Mouse (Mus musculus): ENCODE measurements around the gene Enc1. TPM values are rescaled to one million over a fixed set of nuclear protein-coding genes. Genes with fewer than 3 reads are reported as not detected.

Gene Enc1
- polyA plus RNA-seq, 1 experiment from 2014 or later: 103 TPM

- H3K36me3 ChIP-seq (ENCODE audit: control insufficient read depth, insufficient read depth, low read length): no peaks in the 10 kb centered on the region
- H3K27me3 ChIP-seq (ENCODE audit: control insufficient read depth, insufficient read depth, low read depth, low read length): no peaks in the 10 kb centered on the region
- 91% methylated on average over 3 of the region's 3 CpGs for WGBS
- no peaks in the 10 kb centered on the region for H3K9me3 ChIP-seq (replicated peaks; ENCODE audit: control insufficient read depth, low read length, poor library complexity, severe bottlenecking)
- no peak overlapping the region for H3K4me3 ChIP-seq (ENCODE audit: low read depth, low read length)
- no peak overlapping the region for H3K9ac ChIP-seq (ENCODE audit: low read depth, low read length)
- H3K27ac ChIP-seq (ENCODE audit: low read length): no peak overlapping the region
- H3K4me2 ChIP-seq (ENCODE audit: low read length): no peak overlapping the region
- H3K4me1 ChIP-seq (ENCODE audit: control insufficient read depth, insufficient read depth, low read length): peaks cover 18% of the 10 kb centered on the region
- ATAC-seq: no peak
Observed at GRCm38 (mm10) chr13:97287046-97287445, 46.1 kb downstream of the Enc1 start.

DNA sequence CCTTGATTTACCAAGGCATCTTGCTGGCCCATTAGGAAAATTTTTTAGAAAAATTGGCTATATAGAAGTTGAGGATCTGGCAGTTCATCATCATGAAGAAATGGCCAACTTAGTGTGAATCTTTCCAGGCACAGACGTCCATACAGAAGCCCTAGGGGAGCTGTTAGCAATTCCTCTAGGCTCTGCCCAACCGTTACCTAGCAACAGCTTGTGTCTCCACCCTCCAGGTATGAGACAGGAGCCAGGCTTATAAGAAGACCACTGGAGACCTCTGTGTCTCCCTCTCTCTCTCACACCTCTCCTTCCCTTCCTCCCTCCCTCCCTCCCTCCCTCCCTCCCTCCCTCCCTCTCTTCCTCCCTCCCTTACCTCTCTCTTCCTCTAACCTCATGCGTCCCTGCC is 49.8 kb downstream of the Enc1 start:
- no peak overlapping the region for H3K4me3 ChIP-seq (ENCODE audit: low read depth, low read length)
- peaks cover 14% of the 10 kb centered on the region for H3K4me1 ChIP-seq (ENCODE audit: control insufficient read depth, insufficient read depth, low read length)
- H3K9me3 ChIP-seq (replicated peaks; ENCODE audit: control insufficient read depth, low read length, poor library complexity, severe bottlenecking): no peaks in the 10 kb centered on the region
- H3K27ac ChIP-seq (ENCODE audit: low read length): no peak overlapping the region
- ATAC-seq: no peak; the same call in 1 of the 2 replicates
- no peaks in the 10 kb centered on the region for H3K27me3 ChIP-seq (ENCODE audit: control insufficient read depth, insufficient read depth, low read depth, low read length)
- WGBS: 21% methylated on average over 3 of the region's 3 CpGs
- H3K4me2 ChIP-seq (ENCODE audit: low read length): no peak overlapping the region
- H3K36me3 ChIP-seq (ENCODE audit: control insufficient read depth, insufficient read depth, low read length): no peaks in the 10 kb centered on the region
- no peak overlapping the region for H3K9ac ChIP-seq (ENCODE audit: low read depth, low read length)

- Histone ChIP-seq H3K27me3 (ENCODE audit: control insufficient read depth, insufficient read depth, low read depth, low read length) (no peaks in the 10 kb centered on the region), H3K4me2 (ENCODE audit: low read length) (no peak overlapping the region), H3K27ac (ENCODE audit: low read length) (no peak overlapping the region), H3K4me3 (ENCODE audit: low read depth, low read length) (no peak overlapping the region), H3K4me1 (ENCODE audit: control insufficient read depth, insufficient read depth, low read length) (peaks cover 14% of the 10 kb centered on the region), H3K9ac (ENCODE audit: low read depth, low read length) (no peak overlapping the region), H3K9me3 (replicated peaks; ENCODE audit: control insufficient read depth, low read length, poor library complexity, severe bottlenecking) (no peaks in the 10 kb centered on the region), H3K36me3 (ENCODE audit: control insufficient read depth, insufficient read depth, low read length) (no peaks in the 10 kb centered on the region)
- WGBS: 82% methylated on average over 16 of the region's 17 CpGs
- ATAC-seq: peak; percentile 44; the same call in 1 of the 2 replicates
Observed at GRCm38 (mm10) chr13:97291354-97291753, 50.4 kb downstream of the Enc1 start.

GRCm38 (mm10) chr13:97292026-97292425 is 51.1 kb downstream of the Enc1 start:
- Histone ChIP-seq H3K4me2 (ENCODE audit: low read length) (no peak overlapping the region; the same call in 1 of the 2 replicates), H3K27me3 (ENCODE audit: control insufficient read depth, insufficient read depth, low read depth, low read length) (no peaks in the 10 kb centered on the region), H3K4me3 (ENCODE audit: low read depth, low read length) (no peak overlapping the region), H3K9me3 (replicated peaks; ENCODE audit: control insufficient read depth, low read length, poor library complexity, severe bottlenecking) (no peaks in the 10 kb centered on the region), H3K9ac (ENCODE audit: low read depth, low read length) (no peak overlapping the region), H3K27ac (ENCODE audit: low read length) (no peak overlapping the region), H3K36me3 (ENCODE audit: control insufficient read depth, insufficient read depth, low read length) (no peaks in the 10 kb centered on the region), H3K4me1 (ENCODE audit: control insufficient read depth, insufficient read depth, low read length) (peaks cover 14% of the 10 kb centered on the region)
- ATAC-seq: no peak
- WGBS: 35% methylated on average over 8 of the region's 8 CpGs

GRCm38 (mm10) chr13:97292451-97293245 is 51.7 kb downstream of the Enc1 start:
- H3K4me1 ChIP-seq (ENCODE audit: control insufficient read depth, insufficient read depth, low read length): peaks cover 14% of the 10 kb centered on the region
- H3K4me2 ChIP-seq (ENCODE audit: low read length): peak overlapping the region; percentile 40
- 6% methylated on average over 12 of the region's 12 CpGs for WGBS
- H3K9ac ChIP-seq (ENCODE audit: low read depth, low read length): peak overlapping the region; percentile 36; the same call in 1 of the 2 replicates
- no peaks in the 10 kb centered on the region for H3K27me3 ChIP-seq (ENCODE audit: control insufficient read depth, insufficient read depth, low read depth, low read length)
- ATAC-seq: peak; percentile 21; the same call in 1 of the 2 replicates
- H3K9me3 ChIP-seq (replicated peaks; ENCODE audit: control insufficient read depth, low read length, poor library complexity, severe bottlenecking): no peaks in the 10 kb centered on the region
- no peak overlapping the region for H3K27ac ChIP-seq (ENCODE audit: low read length)
- no peaks in the 10 kb centered on the region for H3K36me3 ChIP-seq (ENCODE audit: control insufficient read depth, insufficient read depth, low read length)
- no peak overlapping the region for H3K4me3 ChIP-seq (ENCODE audit: low read depth, low read length)

DNA sequence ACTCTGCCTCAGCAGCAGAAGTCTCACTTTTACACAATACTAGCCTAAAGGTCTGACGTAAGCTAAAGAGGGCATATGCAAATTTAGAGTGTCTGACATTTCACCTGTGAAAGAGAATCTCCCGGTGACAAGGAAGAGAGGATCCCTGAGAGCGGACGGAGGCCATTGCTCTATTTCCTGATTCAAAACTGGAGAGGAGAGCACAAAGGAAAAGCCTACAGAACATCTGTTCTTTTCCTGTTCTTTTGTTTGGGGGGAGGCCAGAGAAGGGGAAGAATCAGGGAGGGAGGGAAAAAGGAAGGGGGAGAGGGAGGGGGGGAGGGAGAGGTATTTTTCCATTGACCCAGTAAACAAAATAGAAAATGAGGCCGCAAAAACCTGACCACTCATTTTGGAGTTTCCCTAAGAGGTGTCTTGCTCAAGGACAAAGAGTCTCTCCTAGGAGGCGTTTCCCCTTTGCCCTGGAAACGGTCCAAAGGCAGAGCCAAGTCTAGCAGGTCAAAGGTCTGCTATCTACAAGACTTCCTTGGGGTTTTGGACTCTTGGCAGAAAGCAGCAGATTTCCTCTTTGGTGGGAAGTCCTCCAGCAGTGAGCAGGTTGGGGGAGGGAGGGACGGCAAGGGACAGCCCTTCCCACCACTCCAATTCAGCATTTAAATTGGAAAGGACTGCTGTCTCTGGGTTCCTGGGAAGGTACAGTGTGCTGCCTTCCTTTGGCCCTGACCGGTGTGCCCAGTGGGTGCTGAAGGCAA is 54.4 kb downstream of the Enc1 start:
- Histone ChIP-seq H3K9me3 (replicated peaks; ENCODE audit: control insufficient read depth, low read length, poor library complexity, severe bottlenecking) (no peaks in the 10 kb centered on the region), H3K4me3 (ENCODE audit: low read depth, low read length) (no peak overlapping the region), H3K27me3 (ENCODE audit: control insufficient read depth, insufficient read depth, low read depth, low read length) (no peaks in the 10 kb centered on the region), H3K36me3 (ENCODE audit: control insufficient read depth, insufficient read depth, low read length) (no peaks in the 10 kb centered on the region), H3K4me1 (ENCODE audit: control insufficient read depth, insufficient read depth, low read length) (peaks cover 14% of the 10 kb centered on the region), H3K27ac (ENCODE audit: low read length) (no peak overlapping the region), H3K4me2 (ENCODE audit: low read length) (no peak overlapping the region), H3K9ac (ENCODE audit: low read depth, low read length) (no peak overlapping the region)
- 48% methylated on average over 9 of the region's 9 CpGs for WGBS
- no peak for ATAC-seq

GRCm38 (mm10) chr13:97295853-97296219 is 54.9 kb downstream of the Enc1 start:
- H3K9me3 ChIP-seq (replicated peaks; ENCODE audit: control insufficient read depth, low read length, poor library complexity, severe bottlenecking): no peaks in the 10 kb centered on the region
- no peak overlapping the region for H3K4me2 ChIP-seq (ENCODE audit: low read length)
- ATAC-seq: no peak
- no peak overlapping the region for H3K27ac ChIP-seq (ENCODE audit: low read length)
- H3K27me3 ChIP-seq (ENCODE audit: control insufficient read depth, insufficient read depth, low read depth, low read length): no peaks in the 10 kb centered on the region
- H3K4me3 ChIP-seq (ENCODE audit: low read depth, low read length): no peak overlapping the region
- no peaks in the 10 kb centered on the region for H3K36me3 ChIP-seq (ENCODE audit: control insufficient read depth, insufficient read depth, low read length)
- H3K9ac ChIP-seq (ENCODE audit: low read depth, low read length): no peak overlapping the region
- WGBS: 84% methylated on average over 11 of the region's 11 CpGs
- H3K4me1 ChIP-seq (ENCODE audit: control insufficient read depth, insufficient read depth, low read length): peaks cover 13% of the 10 kb centered on the region

DNA sequence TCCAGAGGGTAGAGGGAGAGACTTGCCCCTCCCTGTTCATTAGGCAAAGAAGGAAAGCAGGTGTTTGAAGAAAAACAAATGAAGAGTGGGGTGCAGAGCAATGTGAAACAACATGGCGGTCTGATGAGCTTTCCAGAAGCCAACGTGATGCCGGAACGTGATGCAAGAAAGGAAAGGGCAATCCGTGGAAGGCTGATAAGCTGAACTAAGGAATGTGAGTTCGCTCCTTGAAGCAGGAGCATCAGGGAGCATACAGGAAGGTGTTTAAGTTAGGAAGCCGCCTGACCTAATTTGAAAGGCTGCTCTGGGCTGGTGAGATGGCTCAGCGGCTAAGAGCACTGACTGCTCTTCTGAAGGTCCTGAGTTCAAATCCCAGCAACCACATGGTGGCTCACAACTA is 55.4 kb downstream of the Enc1 start:
- H3K27me3 ChIP-seq (ENCODE audit: control insufficient read depth, insufficient read depth, low read depth, low read length): no peaks in the 10 kb centered on the region
- H3K9me3 ChIP-seq (replicated peaks; ENCODE audit: control insufficient read depth, low read length, poor library complexity, severe bottlenecking): no peaks in the 10 kb centered on the region
- H3K9ac ChIP-seq (ENCODE audit: low read depth, low read length): no peak overlapping the region
- peaks cover 8% of the 10 kb centered on the region for H3K4me1 ChIP-seq (ENCODE audit: control insufficient read depth, insufficient read depth, low read length)
- no peak for ATAC-seq
- no peak overlapping the region for H3K4me2 ChIP-seq (ENCODE audit: low read length)
- H3K4me3 ChIP-seq (ENCODE audit: low read depth, low read length): no peak overlapping the region
- no peaks in the 10 kb centered on the region for H3K36me3 ChIP-seq (ENCODE audit: control insufficient read depth, insufficient read depth, low read length)
- no peak overlapping the region for H3K27ac ChIP-seq (ENCODE audit: low read length)
- 90% methylated on average over 8 of the region's 8 CpGs for WGBS

DNA sequence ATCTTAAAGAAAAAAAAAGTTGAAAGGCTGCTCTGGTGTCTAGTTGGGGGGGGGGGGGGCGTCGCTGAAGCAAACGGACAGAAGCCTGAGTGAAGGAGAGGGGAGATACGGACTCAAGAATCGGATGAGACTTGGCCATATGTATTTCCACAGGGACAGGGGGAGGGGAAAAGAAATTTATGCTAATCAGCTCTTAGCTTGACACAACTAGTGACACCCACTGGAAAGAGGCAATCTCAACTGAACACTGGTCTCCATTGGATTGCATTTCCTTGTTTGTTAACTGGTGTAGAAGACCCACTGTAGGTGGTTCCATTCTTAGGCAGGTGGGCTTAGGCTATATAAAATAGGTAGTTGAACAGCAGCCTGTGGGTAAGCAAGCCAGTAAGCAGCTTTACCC is 55.9 kb downstream of the Enc1 start:
- 91% methylated on average over 5 of the region's 5 CpGs for WGBS
- H3K27me3 ChIP-seq (ENCODE audit: control insufficient read depth, insufficient read depth, low read depth, low read length): no peaks in the 10 kb centered on the region
- H3K4me2 ChIP-seq (ENCODE audit: low read length): no peak overlapping the region
- peaks cover 4% of the 10 kb centered on the region; the same call in 1 of the 2 replicates for H3K4me1 ChIP-seq (ENCODE audit: control insufficient read depth, insufficient read depth, low read length)
- no peaks in the 10 kb centered on the region for H3K9me3 ChIP-seq (replicated peaks; ENCODE audit: control insufficient read depth, low read length, poor library complexity, severe bottlenecking)
- no peak overlapping the region for H3K27ac ChIP-seq (ENCODE audit: low read length)
- H3K9ac ChIP-seq (ENCODE audit: low read depth, low read length): no peak overlapping the region
- no peak overlapping the region for H3K4me3 ChIP-seq (ENCODE audit: low read depth, low read length)
- ATAC-seq: no peak
- no peaks in the 10 kb centered on the region for H3K36me3 ChIP-seq (ENCODE audit: control insufficient read depth, insufficient read depth, low read length)

All from midbrain, embryonic 16.5 days (tissue).